Mouse (Mus musculus): ENCODE measurements around the gene Slc6a11. TPM values are rescaled to one million over a fixed set of nuclear protein-coding genes. Genes with fewer than 3 reads are reported as not detected.

Gene Slc6a11
- polyA plus RNA-seq, 1 experiment from 2014 or later, result 0.91 TPM

GRCm38 (mm10) chr6:114195998-114196397, 65.0 kb downstream of the Slc6a11 start:
- ATAC-seq (ENCODE audit: low FRiP score) (no peak), DNase-seq (ENCODE audit: low spot score) (no peak)
- no peaks in the 10 kb centered on the region for H3K9me3 ChIP-seq (ENCODE audit: control insufficient read depth, low read length)
- no peaks in the 10 kb centered on the region for H3K4me1 ChIP-seq (replicated peaks; ENCODE audit: control insufficient read depth, insufficient read depth, low read length)
- H3K4me3 ChIP-seq (ENCODE audit: low read depth, low read length), result no peak overlapping the region
- no peaks in the 10 kb centered on the region; the same call in 1 of the 2 replicates for H3K27me3 ChIP-seq (ENCODE audit: control insufficient read depth, insufficient read depth, low read length)
- H3K9ac ChIP-seq (ENCODE audit: low read depth, low read length), result no peak overlapping the region
- H3K27ac ChIP-seq (ENCODE audit: low read depth, low read length), result no peak overlapping the region
- H3K4me2 ChIP-seq (replicated peaks; ENCODE audit: low read depth, low read length), result no peak overlapping the region
- H3K36me3 ChIP-seq (ENCODE audit: control insufficient read depth, insufficient read depth, low read length), result no peaks in the 10 kb centered on the region

- no peaks in the 10 kb centered on the region; the same call in 1 of the 2 replicates for H3K27me3 ChIP-seq (ENCODE audit: control insufficient read depth, insufficient read depth, low read length)
- 57% methylated on average over 9 of the region's 9 CpGs for WGBS
These were observed 68.3 kb downstream of the Slc6a11 start for GRCm38 (mm10) chr6:114199200-114199845.

GRCm38 (mm10) chr6:114204557-114204956, 73.5 kb downstream of the Slc6a11 start:
- H3K4me3 ChIP-seq (ENCODE audit: low read depth, low read length), result no peak overlapping the region
- no peak overlapping the region for H3K9ac ChIP-seq (ENCODE audit: low read depth, low read length)
- no peaks in the 10 kb centered on the region for H3K9me3 ChIP-seq (ENCODE audit: control insufficient read depth, low read length)
- H3K27ac ChIP-seq (ENCODE audit: low read depth, low read length), result no peak overlapping the region
- H3K36me3 ChIP-seq (ENCODE audit: control insufficient read depth, insufficient read depth, low read length), result no peaks in the 10 kb centered on the region
- 92% methylated on average over 3 of the region's 3 CpGs for WGBS
- no peak for DNase-seq (ENCODE audit: low spot score)
- no peak for ATAC-seq (ENCODE audit: low FRiP score)
- H3K27me3 ChIP-seq (ENCODE audit: control insufficient read depth, insufficient read depth, low read length), result no peaks in the 10 kb centered on the region
- no peaks in the 10 kb centered on the region for H3K4me1 ChIP-seq (replicated peaks; ENCODE audit: control insufficient read depth, insufficient read depth, low read length)
- no peak overlapping the region for H3K4me2 ChIP-seq (replicated peaks; ENCODE audit: low read depth, low read length)

More at GRCm38 (mm10) chr6:114199200-114199845, 68.3 kb downstream of the Slc6a11 start:
- ATAC-seq (ENCODE audit: low FRiP score), result no peak
- no peak overlapping the region for H3K4me2 ChIP-seq (replicated peaks; ENCODE audit: low read depth, low read length)
- no peak overlapping the region for H3K4me3 ChIP-seq (ENCODE audit: low read depth, low read length)
- H3K27ac ChIP-seq (ENCODE audit: low read depth, low read length), result no peak overlapping the region
- no peaks in the 10 kb centered on the region for H3K9me3 ChIP-seq (ENCODE audit: control insufficient read depth, low read length)
- no peaks in the 10 kb centered on the region for H3K4me1 ChIP-seq (replicated peaks; ENCODE audit: control insufficient read depth, insufficient read depth, low read length)
- DNase-seq (ENCODE audit: low spot score), result peak; percentile 47
- no peak overlapping the region for H3K9ac ChIP-seq (ENCODE audit: low read depth, low read length)
- no peaks in the 10 kb centered on the region for H3K36me3 ChIP-seq (ENCODE audit: control insufficient read depth, insufficient read depth, low read length)

DNA sequence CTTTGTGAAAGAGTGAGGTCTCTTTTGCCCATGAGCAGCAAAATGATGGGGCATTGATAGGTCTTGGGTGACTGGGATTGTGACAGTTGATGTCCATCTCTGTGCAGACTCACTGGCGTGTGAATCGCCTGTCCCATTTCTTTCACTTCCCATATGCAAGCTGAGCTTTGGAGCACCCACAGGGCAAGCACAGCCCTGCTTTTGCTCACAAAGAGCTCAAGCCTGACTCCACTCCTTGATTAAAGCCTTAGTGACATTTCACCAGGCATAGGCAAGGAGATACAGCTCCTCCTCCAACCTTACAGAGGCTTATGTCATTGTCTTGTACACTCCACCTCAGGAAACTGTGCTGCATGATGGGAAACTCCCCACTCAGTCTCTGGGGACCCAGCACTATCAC, 77.3 kb downstream of the Slc6a11 start:
- no peaks in the 10 kb centered on the region for H3K9me3 ChIP-seq (ENCODE audit: control insufficient read depth, low read length)
- H3K4me3 ChIP-seq (ENCODE audit: low read depth, low read length), result no peak overlapping the region
- WGBS, result 95% methylated on average over 2 of the region's 2 CpGs
- no peak overlapping the region for H3K4me2 ChIP-seq (replicated peaks; ENCODE audit: low read depth, low read length)
- no peaks in the 10 kb centered on the region for H3K36me3 ChIP-seq (ENCODE audit: control insufficient read depth, insufficient read depth, low read length)
- DNase-seq (ENCODE audit: low spot score) (no peak), ATAC-seq (ENCODE audit: low FRiP score) (no peak)
- H3K9ac ChIP-seq (ENCODE audit: low read depth, low read length), result no peak overlapping the region
- no peaks in the 10 kb centered on the region for H3K4me1 ChIP-seq (replicated peaks; ENCODE audit: control insufficient read depth, insufficient read depth, low read length)
- H3K27me3 ChIP-seq (ENCODE audit: control insufficient read depth, insufficient read depth, low read length), result no peaks in the 10 kb centered on the region
- no peak overlapping the region for H3K27ac ChIP-seq (ENCODE audit: low read depth, low read length)

GRCm38 (mm10) chr6:114214393-114214792, 83.4 kb downstream of the Slc6a11 start:
- Histone ChIP-seq H3K27me3 (ENCODE audit: control insufficient read depth, insufficient read depth, low read length) (no peaks in the 10 kb centered on the region), H3K4me3 (ENCODE audit: low read depth, low read length) (no peak overlapping the region), H3K9me3 (ENCODE audit: control insufficient read depth, low read length) (no peaks in the 10 kb centered on the region), H3K4me2 (replicated peaks; ENCODE audit: low read depth, low read length) (no peak overlapping the region), H3K4me1 (replicated peaks; ENCODE audit: control insufficient read depth, insufficient read depth, low read length) (no peaks in the 10 kb centered on the region; the same call in none of the 2 replicates), H3K9ac (ENCODE audit: low read depth, low read length) (no peak overlapping the region), H3K36me3 (ENCODE audit: control insufficient read depth, insufficient read depth, low read length) (no peaks in the 10 kb centered on the region), H3K27ac (ENCODE audit: low read depth, low read length) (no peak overlapping the region)
- ATAC-seq (ENCODE audit: low FRiP score) (no peak), DNase-seq (ENCODE audit: low spot score) (no peak)
- 83% methylated on average over 4 of the region's 4 CpGs for WGBS

GRCm38 (mm10) chr6:114216741-114217414, 85.8 kb downstream of the Slc6a11 start:
- peak overlapping the region; percentile 76 for H3K27ac ChIP-seq (ENCODE audit: low read depth, low read length)
- no peak overlapping the region for H3K4me3 ChIP-seq (ENCODE audit: low read depth, low read length)
- no peaks in the 10 kb centered on the region for H3K9me3 ChIP-seq (ENCODE audit: control insufficient read depth, low read length)
- no peak overlapping the region; the same call in 1 of the 2 replicates for H3K4me2 ChIP-seq (replicated peaks; ENCODE audit: low read depth, low read length)
- no peak overlapping the region for H3K9ac ChIP-seq (ENCODE audit: low read depth, low read length)
- no peaks in the 10 kb centered on the region for H3K27me3 ChIP-seq (ENCODE audit: control insufficient read depth, insufficient read depth, low read length)
- DNase-seq (ENCODE audit: low spot score) (peak; percentile 43), ATAC-seq (ENCODE audit: low FRiP score) (peak; percentile 82)
- no peaks in the 10 kb centered on the region for H3K36me3 ChIP-seq (ENCODE audit: control insufficient read depth, insufficient read depth, low read length)
- WGBS, result 43% methylated on average over 13 of the region's 13 CpGs
- no peaks in the 10 kb centered on the region; the same call in none of the 2 replicates for H3K4me1 ChIP-seq (replicated peaks; ENCODE audit: control insufficient read depth, insufficient read depth, low read length)

DNA sequence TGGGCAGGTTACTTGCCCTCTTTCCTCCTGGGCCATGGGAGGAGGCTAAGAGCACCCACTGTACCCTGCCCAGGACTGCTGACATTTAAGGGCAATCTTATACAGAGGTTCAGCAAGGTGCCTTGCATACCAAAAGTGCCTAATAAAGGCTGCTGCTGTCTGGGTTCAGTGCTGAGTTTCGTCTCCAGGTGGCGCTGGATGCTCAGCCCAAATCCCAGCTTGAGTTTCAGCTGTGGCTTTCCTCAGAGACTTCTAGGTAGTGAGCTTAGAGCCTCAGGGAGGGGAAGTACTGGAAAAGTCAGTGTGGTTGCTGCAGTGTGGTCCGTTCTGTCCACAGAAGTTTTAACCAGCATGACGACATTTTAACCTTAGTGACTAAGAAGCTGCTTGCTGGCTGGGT, 93.4 kb downstream of the Slc6a11 start:
- Histone ChIP-seq H3K4me3 (ENCODE audit: low read depth, low read length) (no peak overlapping the region), H3K4me1 (replicated peaks; ENCODE audit: control insufficient read depth, insufficient read depth, low read length) (no peaks in the 10 kb centered on the region), H3K9me3 (ENCODE audit: control insufficient read depth, low read length) (no peaks in the 10 kb centered on the region), H3K27ac (ENCODE audit: low read depth, low read length) (no peak overlapping the region), H3K4me2 (replicated peaks; ENCODE audit: low read depth, low read length) (no peak overlapping the region), H3K9ac (ENCODE audit: low read depth, low read length) (no peak overlapping the region), H3K27me3 (ENCODE audit: control insufficient read depth, insufficient read depth, low read length) (no peaks in the 10 kb centered on the region), H3K36me3 (ENCODE audit: control insufficient read depth, insufficient read depth, low read length) (no peaks in the 10 kb centered on the region)
- 16% methylated on average over 4 of the region's 4 CpGs for WGBS
- no peak for ATAC-seq (ENCODE audit: low FRiP score)
- peak; percentile 58 for DNase-seq (ENCODE audit: low spot score)

GRCm38 (mm10) chr6:114227378-114227777, 96.3 kb downstream of the Slc6a11 start:
- no peaks in the 10 kb centered on the region for H3K9me3 ChIP-seq (ENCODE audit: control insufficient read depth, low read length)
- H3K4me1 ChIP-seq (replicated peaks; ENCODE audit: control insufficient read depth, insufficient read depth, low read length), result no peaks in the 10 kb centered on the region
- no peaks in the 10 kb centered on the region for H3K36me3 ChIP-seq (ENCODE audit: control insufficient read depth, insufficient read depth, low read length)
- no peak overlapping the region for H3K9ac ChIP-seq (ENCODE audit: low read depth, low read length)
- no peak overlapping the region for H3K27ac ChIP-seq (ENCODE audit: low read depth, low read length)
- H3K27me3 ChIP-seq (ENCODE audit: control insufficient read depth, insufficient read depth, low read length), result no peaks in the 10 kb centered on the region
- DNase-seq (ENCODE audit: low spot score) (no peak), ATAC-seq (ENCODE audit: low FRiP score) (no peak)
- no peak overlapping the region for H3K4me3 ChIP-seq (ENCODE audit: low read depth, low read length)
- 6% methylated on average over 2 of the region's 2 CpGs for WGBS
- H3K4me2 ChIP-seq (replicated peaks; ENCODE audit: low read depth, low read length), result no peak overlapping the region

GRCm38 (mm10) chr6:114228196-114228595, 97.2 kb downstream of the Slc6a11 start:
- DNase-seq (ENCODE audit: low spot score) (no peak), ATAC-seq (ENCODE audit: low FRiP score) (no peak)
- no peaks in the 10 kb centered on the region for H3K9me3 ChIP-seq (ENCODE audit: control insufficient read depth, low read length)
- no peaks in the 10 kb centered on the region for H3K36me3 ChIP-seq (ENCODE audit: control insufficient read depth, insufficient read depth, low read length)
- H3K4me2 ChIP-seq (replicated peaks; ENCODE audit: low read depth, low read length), result no peak overlapping the region
- no peak overlapping the region for H3K4me3 ChIP-seq (ENCODE audit: low read depth, low read length)
- H3K27ac ChIP-seq (ENCODE audit: low read depth, low read length), result no peak overlapping the region
- 80% methylated on average over 3 of the region's 3 CpGs for WGBS
- H3K4me1 ChIP-seq (replicated peaks; ENCODE audit: control insufficient read depth, insufficient read depth, low read length), result no peaks in the 10 kb centered on the region
- H3K27me3 ChIP-seq (ENCODE audit: control insufficient read depth, insufficient read depth, low read length), result no peaks in the 10 kb centered on the region
- no peak overlapping the region for H3K9ac ChIP-seq (ENCODE audit: low read depth, low read length)
